Mouse (Mus musculus) heart, embryonic 14.5 days (tissue): ENCODE data around the gene Nr2c2. TPM values are rescaled to one million over a fixed set of nuclear protein-coding genes. Genes with fewer than 3 reads are reported as not detected.

ENCODE experiments used
- ATAC-seq: fragments of 200-750 bp; cut with Nextera tagmentation; 2 replicates; pipeline ENCODE4 v1.8.0; 2017; ENCODE audit warnings: low read depth, moderate TSS enrichment; ENCODE audit not compliant: insufficient number of reproducible peaks, insufficient read depth, low FRiP score
- H3K27ac ChIP-seq, 2 experiments: fragments of 200-500 bp in 1 of 2; fragments of 300-500 bp in 1 of 2; sonication (generic) in 1 of 2; replicated peaks in 1 of 2; 2 replicates each; pipeline ENCODE4 v1.5.1; 2012 to 2014; ENCODE audit warnings: low read depth in 2 of 2, low read length in 2 of 2, control low read depth in 1 of 2, mild to moderate bottlenecking in 1 of 2, mixed read lengths in 1 of 2; ENCODE audit not compliant: control insufficient read depth in 1 of 2, insufficient read depth in 1 of 2
- H3K27me3 ChIP-seq: fragments of 300-500 bp; sonication (generic); 2 replicates; pipeline ENCODE4 v1.6.1; 2014; ENCODE audit warnings: mild to moderate bottlenecking, low read length, control low read depth; ENCODE audit not compliant: control insufficient read depth, insufficient read depth
- H3K36me3 ChIP-seq: fragments of 300-500 bp; sonication (generic); 2 replicates; pipeline ENCODE4 v1.6.1; 2014; ENCODE audit warnings: mild to moderate bottlenecking, control low read depth, low read length, mixed read lengths; ENCODE audit not compliant: control insufficient read depth, insufficient read depth
- H3K4me1 ChIP-seq, 2 experiments: fragments of 200-500 bp in 1 of 2; fragments of 300-500 bp in 1 of 2; sonication (generic) in 1 of 2; 2 replicates each; pipeline ENCODE4 v1.6.1; 2012 to 2014; ENCODE audit warnings: low read length in 2 of 2, control low read depth in 1 of 2, mixed read lengths in 1 of 2; ENCODE audit not compliant: control insufficient read depth in 2 of 2, insufficient read depth in 2 of 2
- H3K4me2 ChIP-seq: fragments of 300-500 bp; sonication (generic); 2 replicates; pipeline ENCODE4 v1.6.1; 2014; ENCODE audit warnings: mild to moderate bottlenecking, low read length
- H3K4me3 ChIP-seq, 2 experiments: fragments of 200-500 bp in 1 of 2; fragments of 300-500 bp in 1 of 2; sonication (generic) in 1 of 2; 2 replicates each; pipeline ENCODE4 v1.5.1; 2012 to 2014; ENCODE audit warnings: low read length in 2 of 2, mild to moderate bottlenecking in 2 of 2, control low read depth in 1 of 2, low read depth in 1 of 2, moderate library complexity in 1 of 2; ENCODE audit not compliant: control insufficient read depth in 1 of 2, insufficient read depth in 1 of 2
- H3K9ac ChIP-seq: fragments of 300-500 bp; sonication (generic); 2 replicates; pipeline ENCODE4 v1.6.1; 2014; ENCODE audit warnings: mild to moderate bottlenecking, low read length
- H3K9me3 ChIP-seq: fragments of 300-500 bp; sonication (generic); 2 replicates; pipeline ENCODE4 v1.6.1; 2016; ENCODE audit warnings: low read length, control low read depth; ENCODE audit not compliant: control insufficient read depth
- WGBS: fragments of 180-500 bp; shearing (Covaris S2); extraction: QIAGEN DNeasy Blood & Tissue Kit; methylation state at CpG from one replicate; pipeline ENCODE4 v1.1.7; 2014; 5-methylcytosine and 5-hydroxymethylcytosine counted together
- polyA plus RNA-seq: library from polyadenylated mRNA; unstranded; fragments of >200 nt; fragmentation: Nextera tagmentation; extraction: Ambion mirVana; gene quantifications from 2 replicates; pipeline ENCODE4 v1.2.1, GENCODE M21; 2014

Gene Nr2c2
- polyA plus RNA-seq, 1 experiment from 2014 or later, result 20.4 TPM

GRCm38 (mm10) chr6:92089982-92090381 is 1.2 kb upstream of the Nr2c2 start:
- 91% methylated on average over 4 of the region's 4 CpGs for WGBS
- ATAC-seq, result no peak
- H3K27me3 ChIP-seq, result no peaks in the 10 kb centered on the region
- peaks cover 3 to 23% of the 10 kb centered on the region in 2 experiments for H3K4me1 ChIP-seq
- peak overlapping the region; percentile 99 for H3K9ac ChIP-seq
- H3K4me3 ChIP-seq, result no peak overlapping the region
- no peaks in the 10 kb centered on the region for H3K36me3 ChIP-seq
- H3K27ac ChIP-seq, result no peak overlapping the region; a peak in 1 of 4 replicates
- H3K9me3 ChIP-seq, result no peaks in the 10 kb centered on the region
- peak overlapping the region; percentile 88 for H3K4me2 ChIP-seq

- peak overlapping the region; percentile 91 for H3K4me3 ChIP-seq
- no peaks in the 10 kb centered on the region for H3K27me3 ChIP-seq
- peak overlapping the region; percentile 88 for H3K4me2 ChIP-seq
- WGBS, result under 1% methylated on average over 4 of the region's 4 CpGs
- no peaks in the 10 kb centered on the region for H3K9me3 ChIP-seq
- no peak for ATAC-seq
- H3K9ac ChIP-seq, result peak overlapping the region; percentile 99
- no peaks in the 10 kb centered on the region for H3K36me3 ChIP-seq
- peaks cover 3 to 26% of the 10 kb centered on the region in 2 experiments for H3K4me1 ChIP-seq
- peak overlapping the region; percentile 71 to 99 for H3K27ac ChIP-seq
Observed at GRCm38 (mm10) chr6:92090497-92090896, 693 bp upstream of the Nr2c2 start.

- no peaks in the 10 kb centered on the region for H3K27me3 ChIP-seq
- H3K9me3 ChIP-seq, result no peaks in the 10 kb centered on the region
- ATAC-seq, result peak; percentile 99
- peaks cover 3 to 26% of the 10 kb centered on the region in 2 experiments for H3K4me1 ChIP-seq
- WGBS, result under 1% methylated on average over 62 of the region's 81 CpGs
- no peaks in the 10 kb centered on the region for H3K36me3 ChIP-seq
- H3K9ac ChIP-seq, result peak overlapping the region; percentile 99
- H3K27ac ChIP-seq, result peak overlapping the region; percentile 96 to 99
- H3K4me3 ChIP-seq, result peak overlapping the region; percentile 91
- H3K4me2 ChIP-seq, result peak overlapping the region; percentile 88
Observed at GRCm38 (mm10) chr6:92091767-92092489, 738 bp downstream of the Nr2c2 start.

- peak overlapping the region; percentile 67 to 99 for H3K27ac ChIP-seq
- peak overlapping the region; percentile 99 for H3K9ac ChIP-seq
- no peaks in the 10 kb centered on the region for H3K27me3 ChIP-seq
- peaks cover 3 to 26% of the 10 kb centered on the region in 2 experiments for H3K4me1 ChIP-seq
- peak overlapping the region; percentile 91 for H3K4me3 ChIP-seq
- no peaks in the 10 kb centered on the region for H3K36me3 ChIP-seq
- WGBS, result 47% methylated on average over 3 of the region's 3 CpGs
- no peak for ATAC-seq
- H3K4me2 ChIP-seq, result peak overlapping the region; percentile 88
- H3K9me3 ChIP-seq, result no peaks in the 10 kb centered on the region
Observed at GRCm38 (mm10) chr6:92092737-92093136, 1.5 kb downstream of the Nr2c2 start.

- no peak for ATAC-seq
- H3K27ac ChIP-seq, result no peak overlapping the region
- no peaks in the 10 kb centered on the region for H3K9me3 ChIP-seq
- H3K4me1 ChIP-seq, result peaks cover 3 to 26% of the 10 kb centered on the region in 2 experiments
- H3K27me3 ChIP-seq, result no peaks in the 10 kb centered on the region
- no peak overlapping the region for H3K9ac ChIP-seq
- 84% methylated on average over 2 of the region's 2 CpGs for WGBS
- no peak overlapping the region for H3K4me2 ChIP-seq
- H3K4me3 ChIP-seq, result no peak overlapping the region
- H3K36me3 ChIP-seq, result no peaks in the 10 kb centered on the region
Observed at GRCm38 (mm10) chr6:92093869-92094268, 2.7 kb downstream of the Nr2c2 start.

GRCm38 (mm10) chr6:92100679-92101360 is 9.6 kb downstream of the Nr2c2 start:
- Histone ChIP-seq H3K9me3 (no peaks in the 10 kb centered on the region), H3K36me3 (peaks cover 3% of the 10 kb centered on the region; the same call in 1 of the 2 replicates), H3K27ac (no peak overlapping the region), H3K4me1 (peaks cover 0 to 10% of the 10 kb centered on the region in 2 experiments; a peak in 1 of 4 replicates), H3K27me3 (no peaks in the 10 kb centered on the region), H3K9ac (no peak overlapping the region), H3K4me3 (no peak overlapping the region), H3K4me2 (no peak overlapping the region)
- WGBS, result 63% methylated on average over 2 of the region's 2 CpGs
- no peak for ATAC-seq

GRCm38 (mm10) chr6:92124547-92124946 is 33.4 kb downstream of the Nr2c2 start:
- no peak overlapping the region for H3K27ac ChIP-seq
- no peak overlapping the region for H3K4me2 ChIP-seq
- ATAC-seq, result no peak
- no peaks in the 10 kb centered on the region for H3K9me3 ChIP-seq
- no peak overlapping the region for H3K4me3 ChIP-seq
- H3K27me3 ChIP-seq, result no peaks in the 10 kb centered on the region
- peaks cover 3% of the 10 kb centered on the region; the same call in 1 of the 2 replicates for H3K36me3 ChIP-seq
- no peak overlapping the region for H3K9ac ChIP-seq
- H3K4me1 ChIP-seq, result no peaks in the 10 kb centered on the region
